Mouse (Mus musculus): Measurements from ENCODE around the gene Dvl1.

- TF ChIP-seq POLR2A (IDR thresholded peaks at IDR 0.05; ENCODE audit: borderline replicate concordance, extremely low read depth, low read depth, low read length) (no peak), CTCF (IDR thresholded peaks at IDR 0.05; ENCODE audit: insufficient read depth, low read length) (no peak)
Measured at GRCm38 (mm10) chr4:155888181-155888580, 41.0 kb downstream of the Dvl1 start.
